Mouse (Mus musculus) midbrain, embryonic 16.5 days (tissue): ENCODE measurements around the gene Smco3. TPM values are rescaled to one million over a fixed set of nuclear protein-coding genes. Genes with fewer than 3 reads are reported as not detected.

Experiments
- ATAC-seq: fragments of 200-750 bp; cut with Nextera tagmentation; 2 replicates; pipeline ENCODE4 v1.8.0; 2017; ENCODE audit warnings: moderate TSS enrichment
- H3K27ac ChIP-seq: fragments of 300-500 bp; sonication (generic); 2 replicates; pipeline ENCODE4 v1.5.1; 2014; ENCODE audit warnings: mild to moderate bottlenecking, low read length, mixed read lengths
- H3K27me3 ChIP-seq: fragments of 300-500 bp; sonication (generic); 2 replicates; pipeline ENCODE4 v1.6.1; 2014; ENCODE audit warnings: low read depth, low read length, mixed read lengths; ENCODE audit not compliant: control insufficient read depth, insufficient read depth
- H3K36me3 ChIP-seq: fragments of 300-500 bp; sonication (generic); 2 replicates; pipeline ENCODE4 v1.6.1; 2014; ENCODE audit warnings: mild to moderate bottlenecking, low read length, moderate library complexity, mixed read lengths; ENCODE audit not compliant: control insufficient read depth, insufficient read depth
- H3K4me1 ChIP-seq: fragments of 300-500 bp; sonication (generic); 2 replicates; pipeline ENCODE4 v1.6.1; 2014; ENCODE audit warnings: mild to moderate bottlenecking, low read length, mixed read lengths; ENCODE audit not compliant: control insufficient read depth, insufficient read depth
- H3K4me2 ChIP-seq: fragments of 300-500 bp; sonication (generic); 2 replicates; pipeline ENCODE4 v1.6.1; 2014; ENCODE audit warnings: mild to moderate bottlenecking, low read length, mixed read lengths
- H3K4me3 ChIP-seq: fragments of 300-500 bp; sonication (generic); 2 replicates; pipeline ENCODE4 v1.5.1; 2014; ENCODE audit warnings: low read depth, mild to moderate bottlenecking, low read length, moderate library complexity, mixed read lengths
- H3K9ac ChIP-seq: fragments of 300-500 bp; sonication (generic); 2 replicates; pipeline ENCODE4 v1.6.1; 2014; ENCODE audit warnings: low read depth, low read length, mixed read lengths
- H3K9me3 ChIP-seq: fragments of 300-500 bp; sonication (generic); replicated peaks from 2 replicates; pipeline ENCODE4 v1.6.1; 2014; ENCODE audit warnings: mild to moderate bottlenecking, low read length, mixed read lengths; ENCODE audit not compliant: control insufficient read depth, poor library complexity, severe bottlenecking
- WGBS: fragments of 180-500 bp; shearing (Covaris S2); extraction: QIAGEN DNeasy Blood & Tissue Kit; methylation state at CpG from one replicate; pipeline ENCODE4 v1.1.7; 2014; 5-methylcytosine and 5-hydroxymethylcytosine counted together
- polyA plus RNA-seq: library from polyadenylated mRNA; unstranded; fragments of >200 nt; fragmentation: Nextera tagmentation; extraction: Ambion mirVana; gene quantifications from 2 replicates; pipeline ENCODE4 v1.2.1, GENCODE M21; 2015

Smco3 gene
- polyA plus RNA-seq, 1 experiment from 2014 or later: 1.2 TPM

GRCm38 (mm10) chr6:136831712-136832111, 3.5 kb downstream of the Smco3 start:
- Histone ChIP-seq H3K4me3 (no peak overlapping the region), H3K4me1 (peaks cover 8% of the 10 kb centered on the region), H3K27me3 (peaks cover 7% of the 10 kb centered on the region; the same call in 1 of the 2 replicates), H3K4me2 (no peak overlapping the region), H3K9me3 (no peaks in the 10 kb centered on the region), H3K27ac (no peak overlapping the region), H3K9ac (no peak overlapping the region), H3K36me3 (no peaks in the 10 kb centered on the region)
- 81% methylated on average over 5 of the region's 5 CpGs for WGBS
- no peak for ATAC-seq

DNA sequence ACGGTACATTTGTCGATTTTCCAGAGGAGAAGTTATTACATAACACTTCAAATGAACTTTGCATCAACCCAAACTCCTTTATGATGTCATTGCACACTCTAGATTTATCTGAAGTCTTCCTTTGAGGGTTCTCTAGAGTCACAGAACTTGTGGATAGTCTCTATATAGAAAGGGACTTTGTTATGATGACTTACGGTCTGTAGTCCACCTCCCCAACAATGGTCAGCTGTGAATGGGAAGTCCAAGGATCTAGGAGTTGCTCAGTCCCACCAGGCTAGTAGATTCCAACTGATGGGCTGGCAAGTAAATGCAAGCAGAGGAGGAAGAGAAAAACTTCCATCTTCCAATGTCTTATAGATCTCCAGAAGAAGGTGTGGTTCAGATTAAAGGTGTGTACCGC, 6.6 kb downstream of the Smco3 start:
- 36% methylated on average over 4 of the region's 4 CpGs for WGBS

DNA sequence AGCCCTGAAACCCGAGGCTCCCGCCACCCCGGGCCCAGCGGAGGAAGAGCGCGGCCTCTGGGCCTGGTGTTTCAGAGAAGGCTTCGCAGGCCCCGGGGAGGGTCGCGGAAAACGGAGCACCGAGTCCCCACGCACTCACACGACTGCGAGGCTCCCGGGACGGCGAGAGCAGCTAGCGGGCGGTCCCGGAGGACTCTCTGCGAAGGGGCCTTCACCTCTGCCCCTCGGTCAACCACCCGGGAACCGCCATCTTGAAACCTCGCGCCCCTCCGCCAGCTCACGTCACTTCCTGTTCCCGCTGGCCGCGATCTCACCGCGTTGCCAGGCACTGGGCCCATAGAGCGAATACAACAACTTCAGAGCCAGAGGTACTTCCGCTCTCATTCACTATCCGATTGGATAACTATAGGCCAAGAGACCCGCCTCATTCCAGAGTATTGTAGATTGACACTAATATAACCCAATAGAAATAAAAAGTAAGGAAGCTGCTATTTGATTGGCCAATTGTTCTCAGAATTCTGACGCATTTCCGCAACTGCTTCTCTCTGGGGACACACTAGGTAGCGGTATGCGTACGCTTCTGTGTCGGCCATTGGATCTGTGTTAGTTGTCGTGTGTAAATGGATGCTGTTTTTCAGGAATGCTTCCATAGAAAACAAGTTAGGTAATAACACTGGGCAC, 7.2 kb downstream of the Smco3 start, which contains the start of gene Wbp11:
Wbp11 (minus strand) TSS at position 353 of the 681 bp plus-strand sequence.
- Histone ChIP-seq H3K4me3 (peak within 1 kb of the TSS; percentile 100), H3K27me3 (peaks cover 7% of the 10 kb centered on the region; the same call in 1 of the 2 replicates), H3K9ac (peak within 1 kb of the TSS; percentile 98), H3K36me3 (peaks cover 12% of the 10 kb centered on the region), H3K9me3 (no peaks in the 10 kb centered on the region), H3K27ac (peak within 1 kb of the TSS; percentile 87), H3K4me1 (peaks cover 11% of the 10 kb centered on the region), H3K4me2 (peak within 1 kb of the TSS; percentile 77)
- peak; percentile 100 for ATAC-seq
- WGBS: under 1% methylated on average over 45 of the region's 45 CpGs

More for the DNA sequence above, 6.6 kb downstream of the Smco3 start:
- Histone ChIP-seq H3K36me3 (peaks cover 11% of the 10 kb centered on the region; the same call in 1 of the 2 replicates), H3K27ac (peak overlapping the region; percentile 87), H3K4me3 (peak overlapping the region; percentile 100), H3K9ac (peak overlapping the region; percentile 57; the same call in 1 of the 2 replicates), H3K4me2 (peak overlapping the region; percentile 61), H3K27me3 (peaks cover 7% of the 10 kb centered on the region; the same call in 1 of the 2 replicates), H3K9me3 (no peaks in the 10 kb centered on the region), H3K4me1 (peaks cover 11% of the 10 kb centered on the region)
- no peak for ATAC-seq

GRCm38 (mm10) chr6:136827516-136827880, 7.8 kb downstream of the Smco3 start, which contains the start of gene BC049715:
TSS of gene BC049715 (plus strand) at chr6:136827626.
- H3K4me1 ChIP-seq: peaks cover 11% of the 10 kb centered on the region
- no peaks in the 10 kb centered on the region for H3K9me3 ChIP-seq
- H3K27ac ChIP-seq: peak within 1 kb of the TSS; percentile 87
- H3K36me3 ChIP-seq: peaks cover 17% of the 10 kb centered on the region
- under 1% methylated on average over 34 of the region's 34 CpGs for WGBS
- peak within 1 kb of the TSS; percentile 100 for H3K4me3 ChIP-seq
- peaks cover 7% of the 10 kb centered on the region; the same call in 1 of the 2 replicates for H3K27me3 ChIP-seq
- peak within 1 kb of the TSS; percentile 98 for H3K9ac ChIP-seq
- peak within 1 kb of the TSS; percentile 77 for H3K4me2 ChIP-seq
- ATAC-seq: peak; percentile 33; the same call in 1 of the 2 replicates

- 20% methylated on average over 7 of the region's 7 CpGs for WGBS
- H3K4me2 ChIP-seq: peak overlapping the region; percentile 77
- peaks cover 7% of the 10 kb centered on the region; the same call in 1 of the 2 replicates for H3K27me3 ChIP-seq
- H3K9ac ChIP-seq: peak overlapping the region; percentile 98
- ATAC-seq: no peak
- peak overlapping the region; percentile 100 for H3K4me3 ChIP-seq
- peaks cover 19% of the 10 kb centered on the region for H3K36me3 ChIP-seq
- peaks cover 11% of the 10 kb centered on the region for H3K4me1 ChIP-seq
- no peak overlapping the region for H3K27ac ChIP-seq
- H3K9me3 ChIP-seq: no peaks in the 10 kb centered on the region
These were observed 8.1 kb downstream of the Smco3 start for GRCm38 (mm10) chr6:136827116-136827515.

GRCm38 (mm10) chr6:136824987-136825386, 10.3 kb downstream of the Smco3 start:
- no peaks in the 10 kb centered on the region for H3K27me3 ChIP-seq
- no peak overlapping the region for H3K27ac ChIP-seq
- H3K36me3 ChIP-seq: peaks cover 36% of the 10 kb centered on the region
- no peak overlapping the region for H3K4me2 ChIP-seq
- H3K9me3 ChIP-seq: no peaks in the 10 kb centered on the region
- no peak for ATAC-seq
- H3K9ac ChIP-seq: no peak overlapping the region
- H3K4me3 ChIP-seq: no peak overlapping the region
- 96% methylated on average over 8 of the region's 8 CpGs for WGBS
- H3K4me1 ChIP-seq: peaks cover 11% of the 10 kb centered on the region

DNA sequence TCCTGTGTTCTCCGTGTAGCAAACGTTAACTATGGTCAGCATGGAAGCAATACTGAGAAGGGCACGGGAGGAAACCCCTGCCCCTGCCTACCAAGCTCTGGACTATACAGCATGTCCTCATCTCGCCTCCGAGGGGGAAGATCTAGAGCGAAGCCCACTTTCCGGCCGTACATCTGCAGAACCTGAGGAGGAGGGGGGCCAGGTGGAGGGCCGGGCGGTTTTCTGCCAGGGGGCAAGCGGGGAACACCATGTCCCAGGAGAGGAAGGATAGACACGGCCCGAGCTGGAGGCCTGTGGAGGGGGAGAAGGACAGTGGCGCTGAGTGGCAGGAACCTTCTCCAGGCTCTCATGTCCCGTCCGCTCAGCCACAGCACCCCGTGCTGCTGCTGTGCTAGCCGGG, 14.2 kb downstream of the Smco3 start:
- Histone ChIP-seq H3K4me3 (no peak overlapping the region), H3K4me1 (no peaks in the 10 kb centered on the region), H3K4me2 (no peak overlapping the region), H3K9ac (no peak overlapping the region), H3K27ac (no peak overlapping the region), H3K9me3 (no peaks in the 10 kb centered on the region), H3K27me3 (no peaks in the 10 kb centered on the region), H3K36me3 (peaks cover 61% of the 10 kb centered on the region)
- no peak for ATAC-seq
- 93% methylated on average over 18 of the region's 18 CpGs for WGBS

DNA sequence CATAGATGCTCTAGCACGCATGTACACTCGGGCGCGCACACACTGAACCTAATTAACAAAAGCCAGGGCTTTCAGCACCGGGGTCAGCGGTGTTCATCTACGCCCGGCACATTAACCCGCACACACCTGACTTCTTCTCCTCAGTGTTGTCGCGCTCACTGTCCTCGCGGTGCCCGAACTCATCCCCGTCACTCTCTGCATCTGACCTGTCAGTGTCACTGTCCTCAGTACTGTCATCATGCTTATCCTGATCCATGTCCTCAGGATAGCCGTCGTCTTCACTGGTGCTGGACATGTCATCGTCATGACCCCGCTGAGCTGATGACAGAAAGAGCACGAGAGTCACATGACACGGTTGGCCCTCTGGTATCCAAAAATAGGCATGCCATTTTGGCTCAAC, 14.9 kb downstream of the Smco3 start:
- H3K9ac ChIP-seq: no peak overlapping the region
- 98% methylated on average over 21 of the region's 21 CpGs for WGBS
- H3K27me3 ChIP-seq: no peaks in the 10 kb centered on the region
- H3K9me3 ChIP-seq: no peaks in the 10 kb centered on the region
- H3K4me2 ChIP-seq: no peak overlapping the region
- no peak for ATAC-seq
- H3K36me3 ChIP-seq: peaks cover 66% of the 10 kb centered on the region
- H3K27ac ChIP-seq: no peak overlapping the region
- no peaks in the 10 kb centered on the region for H3K4me1 ChIP-seq
- H3K4me3 ChIP-seq: no peak overlapping the region

- H3K36me3 ChIP-seq: peaks cover 62% of the 10 kb centered on the region
- no peaks in the 10 kb centered on the region for H3K9me3 ChIP-seq
- H3K27ac ChIP-seq: no peak overlapping the region
- H3K27me3 ChIP-seq: no peaks in the 10 kb centered on the region
- no peak overlapping the region for H3K4me2 ChIP-seq
- no peak for ATAC-seq
- 90% methylated on average over 3 of the region's 3 CpGs for WGBS
- H3K9ac ChIP-seq: no peak overlapping the region
- H3K4me1 ChIP-seq: no peaks in the 10 kb centered on the region
- H3K4me3 ChIP-seq: no peak overlapping the region
These were observed 17.7 kb downstream of the Smco3 start for GRCm38 (mm10) chr6:136817549-136817948.
